Mouse (Mus musculus): ENCODE results near the gene Gm21988. TPM values are rescaled to one million over a fixed set of nuclear protein-coding genes. Genes with fewer than 3 reads are reported as not detected.
A peak's percentile ranks its signal among the peaks of the same experiment; 100 is the strongest.

Gene Gm21988
- polyA plus RNA-seq, 1 experiment from 2014 or later: 10.5 TPM

DNA sequence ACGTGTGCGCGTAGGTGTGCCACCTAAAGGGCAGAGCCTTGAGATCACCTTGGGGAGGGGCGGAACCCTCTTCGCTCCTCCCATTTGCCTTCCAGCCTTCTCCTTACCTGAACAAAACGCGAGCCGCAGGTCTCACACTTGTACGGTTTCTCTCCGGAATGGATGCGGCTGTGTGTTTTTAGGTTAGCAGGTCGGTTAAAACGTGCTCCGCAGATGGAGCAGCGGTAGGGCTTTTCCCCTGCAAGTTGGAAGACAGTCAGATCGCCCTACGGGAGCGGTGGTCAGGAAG is 13.1 kb downstream of the Gm21988 start:
- WGBS: 4% methylated on average over 18 of the region's 18 CpGs
- H3K4me3 ChIP-seq (ENCODE audit: low read depth, low read length): 0 out of 2 replicates have a peak overlapping the region, but pooled peaks have one; percentile 12
- peak overlapping the region; percentile 39; the same call in 1 of the 2 replicates for H3K4me2 ChIP-seq (ENCODE audit: low read depth, severe bottlenecking)
- H3K9me3 ChIP-seq (ENCODE audit: control insufficient read depth, low read length): no peaks in the 10 kb centered on the region
- peaks cover 55% of the 10 kb centered on the region for H3K27me3 ChIP-seq (ENCODE audit: control insufficient read depth, insufficient read depth, low read length)
- DNase-seq (ENCODE audit: low spot score): no peak
- no peak overlapping the region for H3K9ac ChIP-seq (ENCODE audit: low read length)
- no peaks in the 10 kb centered on the region for H3K36me3 ChIP-seq (ENCODE audit: control insufficient read depth, insufficient read depth, low read length)
- H3K27ac ChIP-seq (replicated peaks; ENCODE audit: low read depth, low read length): no peak overlapping the region
- ATAC-seq (ENCODE audit: insufficient number of reproducible peaks, low FRiP score, low TSS enrichment, low read depth): no peak
- H3K4me1 ChIP-seq (ENCODE audit: control insufficient read depth, insufficient read depth, low read length): peaks cover 7% of the 10 kb centered on the region

DNA sequence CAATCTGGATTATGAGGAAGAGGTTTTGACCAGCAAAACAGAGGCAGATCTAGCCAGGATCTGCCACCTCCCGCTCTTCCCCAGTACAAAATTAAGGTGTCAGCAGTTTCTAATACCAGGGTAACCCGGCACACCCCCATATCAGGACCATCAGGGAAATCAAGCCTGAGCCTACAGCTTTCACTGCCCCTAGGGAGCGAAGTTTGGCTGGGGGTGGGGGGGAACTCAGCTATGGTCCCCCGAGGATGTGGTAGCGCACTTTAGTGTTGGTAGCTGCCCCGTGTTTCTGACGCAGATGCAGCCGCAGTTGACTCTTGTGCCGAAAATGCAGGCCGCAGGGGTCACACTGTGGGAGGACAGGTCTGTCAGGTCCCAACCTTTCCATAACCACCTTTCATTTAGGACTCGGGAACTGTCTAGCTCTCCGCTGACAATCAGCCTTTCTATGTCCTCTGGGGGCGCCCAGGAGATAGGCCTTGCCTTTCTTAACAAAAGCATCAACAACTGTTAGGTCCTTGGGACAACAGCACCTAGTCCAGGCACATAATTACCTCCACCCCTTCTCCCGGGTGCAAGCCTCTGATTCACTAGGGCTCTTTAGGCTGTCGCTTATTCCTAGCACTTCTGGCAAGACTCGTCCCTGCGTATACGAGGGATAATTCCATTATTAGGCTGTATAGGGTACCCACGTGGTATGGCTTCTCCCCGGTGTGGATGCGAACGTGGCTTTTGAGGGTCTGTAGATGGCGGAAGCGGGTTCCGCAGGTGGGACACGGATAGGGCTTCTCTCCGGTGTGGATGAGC is 13.6 kb downstream of the Gm21988 start:
- Histone ChIP-seq H3K9ac (ENCODE audit: low read length) (peak overlapping the region; percentile 13; the same call in 1 of the 2 replicates), H3K4me1 (ENCODE audit: control insufficient read depth, insufficient read depth, low read length) (peaks cover 7% of the 10 kb centered on the region), H3K4me3 (ENCODE audit: low read depth, low read length) (peak overlapping the region; percentile 12; the same call in 1 of the 2 replicates), H3K9me3 (ENCODE audit: control insufficient read depth, low read length) (no peaks in the 10 kb centered on the region), H3K4me2 (ENCODE audit: low read depth, severe bottlenecking) (peak overlapping the region; percentile 39; the same call in 1 of the 2 replicates), H3K27ac (replicated peaks; ENCODE audit: low read depth, low read length) (no peak overlapping the region), H3K36me3 (ENCODE audit: control insufficient read depth, insufficient read depth, low read length) (no peaks in the 10 kb centered on the region), H3K27me3 (ENCODE audit: control insufficient read depth, insufficient read depth, low read length) (peaks cover 55% of the 10 kb centered on the region)
- ATAC-seq (ENCODE audit: insufficient number of reproducible peaks, low FRiP score, low TSS enrichment, low read depth): no peak
- WGBS: 14% methylated on average over 27 of the region's 27 CpGs
- DNase-seq (ENCODE audit: low spot score): no peak

- H3K4me1 ChIP-seq (ENCODE audit: control insufficient read depth, insufficient read depth, low read length): 0 out of 2 replicates have a peak, but pooled peaks cover 3% of the 10 kb centered on the region
- 90% methylated on average over 9 of the region's 9 CpGs for WGBS
- no peak overlapping the region for H3K9ac ChIP-seq (ENCODE audit: low read length)
- H3K4me3 ChIP-seq (ENCODE audit: low read depth, low read length): no peak overlapping the region
- H3K27me3 ChIP-seq (ENCODE audit: control insufficient read depth, insufficient read depth, low read length): peaks cover 39% of the 10 kb centered on the region
- no peak overlapping the region for H3K4me2 ChIP-seq (ENCODE audit: low read depth, severe bottlenecking)
- DNase-seq (ENCODE audit: low spot score) (no peak), ATAC-seq (ENCODE audit: insufficient number of reproducible peaks, low FRiP score, low TSS enrichment, low read depth) (no peak)
- no peak overlapping the region for H3K27ac ChIP-seq (replicated peaks; ENCODE audit: low read depth, low read length)
- H3K9me3 ChIP-seq (ENCODE audit: control insufficient read depth, low read length): no peaks in the 10 kb centered on the region
- H3K36me3 ChIP-seq (ENCODE audit: control insufficient read depth, insufficient read depth, low read length): no peaks in the 10 kb centered on the region
Measured at GRCm38 (mm10) chr11:70223724-70224123, 15.9 kb downstream of the Gm21988 start.

DNA sequence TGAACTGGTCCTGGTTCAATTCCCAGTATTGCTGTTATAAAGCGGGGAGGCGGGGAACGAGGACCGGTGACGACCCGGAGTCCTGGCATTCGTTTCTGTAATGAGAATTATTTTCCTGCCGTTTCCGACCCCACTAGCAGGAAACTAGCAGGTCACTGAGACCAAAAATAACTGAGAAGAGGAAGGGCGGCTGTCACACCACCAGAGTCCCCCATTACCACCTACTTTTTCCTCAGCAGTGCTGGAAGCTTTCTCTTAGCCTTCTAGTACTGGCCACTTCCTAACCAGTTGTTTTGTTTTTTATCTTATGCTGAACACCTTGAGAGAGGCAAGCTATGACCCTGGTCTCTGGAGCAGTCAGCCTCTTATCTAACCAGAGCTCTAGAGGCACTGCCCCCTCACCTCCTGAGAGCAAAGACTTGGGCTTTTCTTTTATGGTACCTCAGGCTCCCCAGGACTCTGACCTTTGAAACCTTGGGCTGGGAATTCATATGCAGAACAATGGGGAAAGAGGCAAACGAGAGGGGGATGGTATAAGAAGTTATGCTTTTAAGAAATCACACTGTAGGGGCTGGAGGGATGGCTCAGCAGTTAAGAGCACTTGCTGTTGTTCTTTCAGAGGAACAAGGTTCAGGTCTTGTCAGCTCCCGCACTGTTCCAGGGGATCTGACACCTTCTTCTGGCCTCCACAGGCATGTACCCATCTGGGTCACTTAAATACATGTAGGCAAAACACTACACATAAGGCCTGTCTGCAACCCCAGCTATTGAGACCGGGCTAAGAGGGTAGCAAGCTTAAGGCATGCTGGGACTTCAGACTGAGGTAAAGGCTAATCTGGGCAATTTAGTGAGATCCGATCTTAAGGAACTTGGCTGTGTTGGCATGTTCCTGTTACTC is 17.8 kb downstream of the Gm21988 start:
- ATAC-seq (ENCODE audit: insufficient number of reproducible peaks, low FRiP score, low TSS enrichment, low read depth) (no peak), DNase-seq (ENCODE audit: low spot score) (no peak)
- 0 out of 2 replicates have a peak, but pooled peaks cover 3% of the 10 kb centered on the region for H3K4me1 ChIP-seq (ENCODE audit: control insufficient read depth, insufficient read depth, low read length)
- H3K36me3 ChIP-seq (ENCODE audit: control insufficient read depth, insufficient read depth, low read length): peaks cover 2% of the 10 kb centered on the region; the same call in 1 of the 2 replicates
- no peak overlapping the region; the same call in 1 of the 2 replicates for H3K9ac ChIP-seq (ENCODE audit: low read length)
- H3K4me3 ChIP-seq (ENCODE audit: low read depth, low read length): peak overlapping the region; percentile 54
- peaks cover 23% of the 10 kb centered on the region for H3K27me3 ChIP-seq (ENCODE audit: control insufficient read depth, insufficient read depth, low read length)
- 11% methylated on average over 14 of the region's 14 CpGs for WGBS
- no peaks in the 10 kb centered on the region for H3K9me3 ChIP-seq (ENCODE audit: control insufficient read depth, low read length)
- H3K4me2 ChIP-seq (ENCODE audit: low read depth, severe bottlenecking): peak overlapping the region; percentile 91
- no peak overlapping the region for H3K27ac ChIP-seq (replicated peaks; ENCODE audit: low read depth, low read length)

DNA sequence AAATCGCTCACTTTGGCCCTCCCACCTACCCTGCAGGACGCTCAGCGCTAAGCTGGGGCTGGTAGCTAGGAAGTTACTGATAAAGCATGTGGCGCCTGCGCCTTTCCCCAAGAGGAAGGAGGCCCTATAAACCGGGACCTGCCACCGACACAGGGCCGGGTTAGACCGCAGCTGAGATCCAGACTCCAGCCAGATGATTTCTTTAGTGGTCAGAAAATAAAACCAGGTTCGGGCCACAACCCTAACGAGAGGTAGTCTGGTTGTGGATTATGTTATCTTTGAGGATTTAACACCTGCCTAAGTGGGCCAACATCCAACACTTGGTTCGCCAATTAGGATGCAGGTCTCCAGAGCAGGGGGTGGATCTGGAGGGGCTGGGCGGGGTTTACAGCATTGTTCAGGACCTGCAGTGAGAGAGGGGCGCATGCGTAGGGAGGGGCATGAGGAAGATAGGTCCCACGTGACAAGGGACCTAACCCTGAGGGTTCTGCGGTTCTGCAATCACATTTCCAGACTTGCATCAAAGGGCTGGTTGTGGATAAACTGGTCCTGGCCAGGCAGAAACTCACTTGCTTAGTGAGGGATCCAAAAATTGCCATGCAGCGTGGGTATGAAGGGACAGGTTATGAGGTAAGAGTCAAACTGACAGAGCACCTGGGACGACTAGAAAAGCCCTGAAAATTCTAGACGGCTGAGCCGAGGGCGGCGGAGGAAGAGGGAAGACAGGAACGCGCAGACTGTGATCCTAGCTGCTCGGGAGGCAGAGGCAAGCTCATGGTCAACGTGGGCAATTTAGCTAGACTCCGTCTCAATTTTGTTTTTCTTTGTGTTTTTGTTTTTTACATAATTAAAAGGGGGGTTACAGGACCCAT is 18.7 kb downstream of the Gm21988 start, which contains the start of gene Slc16a13:
Gene Slc16a13 (minus strand): TSS at position 334 of the 872 bp plus-strand sequence.
- Histone ChIP-seq H3K4me2 (ENCODE audit: low read depth, severe bottlenecking) (peak within 1 kb of the TSS; percentile 91), H3K36me3 (ENCODE audit: control insufficient read depth, insufficient read depth, low read length) (peaks cover 2% of the 10 kb centered on the region; the same call in 1 of the 2 replicates), H3K9me3 (ENCODE audit: control insufficient read depth, low read length) (no peaks in the 10 kb centered on the region), H3K27ac (replicated peaks; ENCODE audit: low read depth, low read length) (peak within 1 kb of the TSS; percentile 60), H3K4me3 (ENCODE audit: low read depth, low read length) (peak within 1 kb of the TSS; percentile 54), H3K27me3 (ENCODE audit: control insufficient read depth, insufficient read depth, low read length) (peaks cover 18% of the 10 kb centered on the region), H3K4me1 (ENCODE audit: control insufficient read depth, insufficient read depth, low read length) (no peaks in the 10 kb centered on the region), H3K9ac (ENCODE audit: low read length) (peak within 1 kb of the TSS; percentile 80)
- ATAC-seq (ENCODE audit: insufficient number of reproducible peaks, low FRiP score, low TSS enrichment, low read depth) (peak; percentile 92), DNase-seq (ENCODE audit: low spot score) (peak; percentile 96)
- 0% methylated on average over 28 of the region's 28 CpGs for WGBS

DNA sequence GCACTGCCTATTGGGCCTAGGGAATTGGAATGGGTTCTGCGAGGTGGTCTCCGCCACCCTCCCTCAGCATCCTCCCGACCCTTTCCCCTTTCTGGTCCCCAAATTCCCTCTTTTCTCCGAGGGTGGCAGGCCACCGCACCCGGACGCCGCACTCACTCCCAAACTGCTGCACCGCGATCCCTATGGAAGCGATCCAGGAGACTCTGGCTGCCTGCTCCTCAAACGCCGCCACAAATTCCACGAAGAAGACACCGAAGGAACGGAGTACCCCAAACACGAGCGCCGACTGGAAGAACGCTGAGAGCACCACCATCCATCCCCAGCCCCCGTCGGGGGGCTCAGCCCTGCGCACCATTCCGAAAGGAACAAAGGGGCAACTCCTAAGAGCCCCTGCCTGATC is 19.3 kb downstream of the Gm21988 start:
- Histone ChIP-seq H3K36me3 (ENCODE audit: control insufficient read depth, insufficient read depth, low read length) (peaks cover 2% of the 10 kb centered on the region; the same call in 1 of the 2 replicates), H3K4me2 (ENCODE audit: low read depth, severe bottlenecking) (peak overlapping the region; percentile 91), H3K4me1 (ENCODE audit: control insufficient read depth, insufficient read depth, low read length) (no peaks in the 10 kb centered on the region), H3K9me3 (ENCODE audit: control insufficient read depth, low read length) (no peaks in the 10 kb centered on the region), H3K9ac (ENCODE audit: low read length) (peak overlapping the region; percentile 80), H3K27ac (replicated peaks; ENCODE audit: low read depth, low read length) (peak overlapping the region; percentile 60), H3K4me3 (ENCODE audit: low read depth, low read length) (peak overlapping the region; percentile 54), H3K27me3 (ENCODE audit: control insufficient read depth, insufficient read depth, low read length) (peaks cover 18% of the 10 kb centered on the region)
- DNase-seq (ENCODE audit: low spot score) (no peak), ATAC-seq (ENCODE audit: insufficient number of reproducible peaks, low FRiP score, low TSS enrichment, low read depth) (no peak)
- 2% methylated on average over 24 of the region's 24 CpGs for WGBS

- peaks cover under 1% of the 10 kb centered on the region; the same call in 1 of the 2 replicates for H3K4me1 ChIP-seq (ENCODE audit: control insufficient read depth, insufficient read depth, low read length)
- H3K27me3 ChIP-seq (ENCODE audit: control insufficient read depth, insufficient read depth, low read length): peaks cover 19% of the 10 kb centered on the region
- ATAC-seq (ENCODE audit: insufficient number of reproducible peaks, low FRiP score, low TSS enrichment, low read depth) (no peak), DNase-seq (ENCODE audit: low spot score) (no peak)
- 57% methylated on average over 7 of the region's 7 CpGs for WGBS
- no peaks in the 10 kb centered on the region for H3K9me3 ChIP-seq (ENCODE audit: control insufficient read depth, low read length)
- H3K36me3 ChIP-seq (ENCODE audit: control insufficient read depth, insufficient read depth, low read length): peaks cover 2% of the 10 kb centered on the region; the same call in 1 of the 2 replicates
- peak overlapping the region; percentile 80 for H3K9ac ChIP-seq (ENCODE audit: low read length)
- H3K4me3 ChIP-seq (ENCODE audit: low read depth, low read length): peak overlapping the region; percentile 54
- no peak overlapping the region for H3K27ac ChIP-seq (replicated peaks; ENCODE audit: low read depth, low read length)
- peak overlapping the region; percentile 91 for H3K4me2 ChIP-seq (ENCODE audit: low read depth, severe bottlenecking)
Measured at GRCm38 (mm10) chr11:70219873-70220272, 19.8 kb downstream of the Gm21988 start.

Measured in limb, embryonic 11.5 days (tissue).